Mouse (Mus musculus) midbrain, embryonic 16.5 days (tissue): ENCODE results near the gene Ankrd34a. TPM values are rescaled to one million over a fixed set of nuclear protein-coding genes. Genes with fewer than 3 reads are reported as not detected.
A peak's percentile ranks its signal among the peaks of the same experiment; 100 is the strongest.

ENCODE experiments used
- ATAC-seq: fragments of 200-750 bp; cut with Nextera tagmentation; 2 replicates; pipeline ENCODE4 v1.8.0; 2017; ENCODE audit warnings: moderate TSS enrichment
- H3K27ac ChIP-seq: fragments of 300-500 bp; sonication (generic); 2 replicates; pipeline ENCODE4 v1.5.1; 2014; ENCODE audit warnings: mild to moderate bottlenecking, low read length, mixed read lengths
- H3K27me3 ChIP-seq: fragments of 300-500 bp; sonication (generic); 2 replicates; pipeline ENCODE4 v1.6.1; 2014; ENCODE audit warnings: low read depth, low read length, mixed read lengths; ENCODE audit not compliant: control insufficient read depth, insufficient read depth
- H3K36me3 ChIP-seq: fragments of 300-500 bp; sonication (generic); 2 replicates; pipeline ENCODE4 v1.6.1; 2014; ENCODE audit warnings: mild to moderate bottlenecking, low read length, moderate library complexity, mixed read lengths; ENCODE audit not compliant: control insufficient read depth, insufficient read depth
- H3K4me1 ChIP-seq: fragments of 300-500 bp; sonication (generic); 2 replicates; pipeline ENCODE4 v1.6.1; 2014; ENCODE audit warnings: mild to moderate bottlenecking, low read length, mixed read lengths; ENCODE audit not compliant: control insufficient read depth, insufficient read depth
- H3K4me2 ChIP-seq: fragments of 300-500 bp; sonication (generic); 2 replicates; pipeline ENCODE4 v1.6.1; 2014; ENCODE audit warnings: mild to moderate bottlenecking, low read length, mixed read lengths
- H3K4me3 ChIP-seq: fragments of 300-500 bp; sonication (generic); 2 replicates; pipeline ENCODE4 v1.5.1; 2014; ENCODE audit warnings: low read depth, mild to moderate bottlenecking, low read length, moderate library complexity, mixed read lengths
- H3K9ac ChIP-seq: fragments of 300-500 bp; sonication (generic); 2 replicates; pipeline ENCODE4 v1.6.1; 2014; ENCODE audit warnings: low read depth, low read length, mixed read lengths
- H3K9me3 ChIP-seq: fragments of 300-500 bp; sonication (generic); replicated peaks from 2 replicates; pipeline ENCODE4 v1.6.1; 2014; ENCODE audit warnings: mild to moderate bottlenecking, low read length, mixed read lengths; ENCODE audit not compliant: control insufficient read depth, poor library complexity, severe bottlenecking
- WGBS: fragments of 180-500 bp; shearing (Covaris S2); extraction: QIAGEN DNeasy Blood & Tissue Kit; methylation state at CpG from one replicate; pipeline ENCODE4 v1.1.7; 2014; 5-methylcytosine and 5-hydroxymethylcytosine counted together
- polyA plus RNA-seq: library from polyadenylated mRNA; unstranded; fragments of >200 nt; fragmentation: Nextera tagmentation; extraction: Ambion mirVana; gene quantifications from 2 replicates; pipeline ENCODE4 v1.2.1, GENCODE M21; 2015

Ankrd34a gene
- polyA plus RNA-seq, 1 experiment from 2014 or later: 20.6 TPM

DNA sequence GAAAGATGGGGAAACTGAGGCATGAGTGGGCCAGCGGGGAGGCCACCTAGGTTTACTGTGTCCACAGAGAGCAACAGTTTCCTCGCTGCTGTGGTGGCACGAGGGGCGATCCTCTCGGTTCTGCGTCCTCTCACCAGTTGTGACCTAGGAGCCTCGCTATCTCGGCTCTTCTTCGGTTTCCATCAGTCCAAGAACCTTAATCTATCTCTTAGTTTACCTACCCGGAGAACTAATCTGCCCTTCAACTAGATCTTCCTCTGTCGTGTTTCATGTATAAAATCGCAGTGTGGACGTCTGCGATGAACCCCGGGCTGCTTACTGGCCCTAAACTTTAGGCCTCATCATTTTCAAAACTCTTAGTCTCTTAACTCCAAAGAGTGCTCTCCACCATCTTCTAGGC, 39.5 kb downstream of the Ankrd34a start:
- Histone ChIP-seq H3K27ac (peak overlapping the region; percentile 89), H3K4me1 (peaks cover 22% of the 10 kb centered on the region), H3K9ac (peak overlapping the region; percentile 98), H3K36me3 (peaks cover 18% of the 10 kb centered on the region), H3K27me3 (no peaks in the 10 kb centered on the region), H3K9me3 (no peaks in the 10 kb centered on the region), H3K4me2 (peak overlapping the region; percentile 88), H3K4me3 (peak overlapping the region; percentile 95)
- WGBS: 12% methylated on average over 15 of the region's 15 CpGs
- peak; percentile 18 for ATAC-seq

DNA sequence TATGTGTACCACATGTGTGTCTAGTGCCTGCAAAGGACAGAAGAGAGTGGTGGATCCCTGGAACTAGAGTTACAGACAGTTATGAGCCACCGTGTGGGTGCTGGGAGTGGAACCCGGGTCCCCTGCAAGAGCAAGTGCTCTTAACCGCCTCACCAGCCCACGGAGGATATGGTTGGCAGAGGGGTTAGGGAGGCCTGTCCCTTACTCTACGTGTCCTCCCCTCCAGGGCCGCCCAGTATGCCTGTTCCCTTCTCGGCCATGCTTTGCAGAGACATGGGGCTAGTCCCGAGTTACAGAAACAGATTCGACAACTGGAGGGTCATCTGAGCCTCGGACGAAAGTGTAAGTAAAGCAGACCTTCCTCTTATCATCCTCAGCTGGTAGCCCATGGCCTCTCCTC, 40.0 kb downstream of the Ankrd34a start:
- peak overlapping the region; percentile 95 for H3K4me3 ChIP-seq
- no peaks in the 10 kb centered on the region for H3K27me3 ChIP-seq
- peaks cover 18% of the 10 kb centered on the region for H3K36me3 ChIP-seq
- H3K4me2 ChIP-seq: peak overlapping the region; percentile 88
- peaks cover 19% of the 10 kb centered on the region for H3K4me1 ChIP-seq
- H3K27ac ChIP-seq: no peak overlapping the region
- no peak overlapping the region for H3K9ac ChIP-seq
- no peaks in the 10 kb centered on the region for H3K9me3 ChIP-seq
- 79% methylated on average over 11 of the region's 11 CpGs for WGBS
- ATAC-seq: no peak

DNA sequence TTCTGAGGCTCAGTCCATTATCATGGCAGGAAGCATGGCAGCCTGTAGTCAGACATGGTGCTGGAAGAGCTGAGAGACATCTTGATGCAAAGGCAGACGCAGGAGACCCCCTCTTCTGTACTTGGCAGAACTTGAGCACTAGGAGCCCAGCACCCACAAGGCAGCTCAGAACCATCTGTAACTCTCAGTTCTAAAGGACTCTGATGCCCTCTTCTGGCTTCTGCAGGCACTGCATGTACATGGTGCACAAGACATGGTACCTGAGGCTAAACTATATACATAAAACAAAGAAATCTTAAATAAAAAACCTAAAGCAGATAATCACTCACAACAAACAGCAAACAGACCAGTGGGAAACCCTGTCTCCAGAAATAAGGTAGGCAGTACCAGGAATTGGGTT, 42.8 kb downstream of the Ankrd34a start:
- WGBS: 75% methylated on average over 1 of the region's 1 CpGs
- no peaks in the 10 kb centered on the region for H3K27me3 ChIP-seq
- H3K4me1 ChIP-seq: peaks cover 19% of the 10 kb centered on the region
- ATAC-seq: no peak
- no peak overlapping the region for H3K9ac ChIP-seq
- H3K4me2 ChIP-seq: no peak overlapping the region
- H3K27ac ChIP-seq: no peak overlapping the region
- peaks cover 22% of the 10 kb centered on the region for H3K36me3 ChIP-seq
- no peaks in the 10 kb centered on the region for H3K9me3 ChIP-seq
- H3K4me3 ChIP-seq: no peak overlapping the region

DNA sequence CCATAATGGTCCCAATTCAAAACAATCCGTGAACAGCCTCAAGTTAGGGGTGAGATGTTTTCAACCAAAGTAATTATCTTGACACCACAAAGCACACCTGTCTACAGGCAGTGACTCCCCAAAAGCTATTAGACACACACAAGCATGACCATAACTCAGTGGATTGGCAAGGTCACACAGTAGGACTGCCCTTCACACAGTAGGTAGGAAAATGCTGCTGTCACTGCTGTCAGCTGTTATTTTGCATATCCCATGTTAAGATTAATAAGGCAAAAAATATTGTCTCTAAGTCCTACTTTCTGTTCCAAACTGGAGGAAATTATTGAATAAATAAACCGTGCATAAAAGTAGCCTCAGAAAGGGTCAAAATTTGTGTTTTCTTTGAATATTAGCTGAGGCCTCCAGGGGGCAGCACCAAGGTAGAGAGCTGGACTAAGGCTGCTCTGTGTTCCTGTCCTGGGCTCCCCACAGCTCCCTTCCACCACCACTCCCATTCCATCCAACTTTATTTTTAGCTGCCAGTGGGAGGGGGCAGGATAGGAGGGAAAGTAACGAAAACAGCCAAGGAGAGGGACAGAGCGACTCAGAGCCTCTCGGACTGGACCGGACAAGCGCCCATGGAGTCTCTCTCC, 48.7 kb downstream of the Ankrd34a start, which contains the start of gene Itga10:
Gene Itga10, plus strand, starts transcription at position 567 of the 632 bp plus-strand sequence.
- 70% methylated on average over 7 of the region's 7 CpGs for WGBS
- H3K27ac ChIP-seq: no peak within 1 kb of the TSS
- ATAC-seq: 0 out of 2 replicates have a peak, but pooled peaks have one; percentile 21

DNA sequence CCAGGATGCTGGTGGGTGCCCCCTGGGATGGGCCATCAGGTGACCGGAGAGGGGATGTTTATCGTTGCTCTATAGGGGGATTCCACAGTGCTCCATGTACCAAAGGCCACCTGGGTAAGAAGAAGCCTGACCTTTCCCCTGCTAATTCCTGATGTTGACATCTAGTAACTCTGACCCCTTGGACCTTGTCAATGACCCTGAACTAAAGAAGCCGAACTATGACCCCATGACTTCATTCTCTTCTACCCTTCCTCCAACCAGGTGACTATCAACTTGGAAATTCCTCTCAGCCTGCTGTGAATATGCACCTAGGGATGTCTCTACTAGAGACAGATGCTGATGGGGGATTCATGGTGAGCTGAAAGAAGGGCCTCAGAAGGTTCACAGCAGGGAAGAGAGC, 50.9 kb downstream of the Ankrd34a start:
- Histone ChIP-seq H3K27ac (no peak overlapping the region), H3K9ac (no peak overlapping the region), H3K36me3 (peaks cover 18% of the 10 kb centered on the region), H3K4me1 (no peaks in the 10 kb centered on the region), H3K4me2 (no peak overlapping the region), H3K4me3 (no peak overlapping the region), H3K27me3 (no peaks in the 10 kb centered on the region), H3K9me3 (no peaks in the 10 kb centered on the region)
- ATAC-seq: no peak
- 85% methylated on average over 3 of the region's 3 CpGs for WGBS

More for the DNA sequence above, 48.7 kb downstream of the Ankrd34a start, which contains the start of gene Itga10:
- Histone ChIP-seq H3K27me3 (no peaks in the 10 kb centered on the region), H3K9me3 (no peaks in the 10 kb centered on the region), H3K9ac (no peak within 1 kb of the TSS), H3K4me3 (no peak within 1 kb of the TSS), H3K36me3 (peaks cover 20% of the 10 kb centered on the region), H3K4me2 (no peak within 1 kb of the TSS), H3K4me1 (no peaks in the 10 kb centered on the region)

Other genes with a start within 250 kb of the Ankrd34a start
- gene BC107364, start 144.3 kb upstream of the Ankrd34a start, polyA plus RNA-seq: not detected in 2 replicates
- gene Hfe2, start 71.5 kb upstream of the Ankrd34a start, polyA plus RNA-seq: 1.8 and 2.4 TPM in 2 replicates
- 41.5 and 43.5 TPM in 2 replicates for gene Txnip, start 38.7 kb upstream of the Ankrd34a start, polyA plus RNA-seq
- gene Gm16253, start 19.7 kb upstream of the Ankrd34a start, polyA plus RNA-seq: 1.6 and 1.8 TPM in 2 replicates
- gene Polr3gl, start 2.5 kb upstream of the Ankrd34a start, polyA plus RNA-seq: 36.7 and 38.8 TPM in 2 replicates
- gene Lix1l, start 4.5 kb downstream of the Ankrd34a start, polyA plus RNA-seq: 4.0 and 4.7 TPM in 2 replicates
- 118 and 123 TPM in 2 replicates for gene Rbm8a, start 33.3 kb downstream of the Ankrd34a start, polyA plus RNA-seq
- gene Pex11b, start 38.7 kb downstream of the Ankrd34a start, polyA plus RNA-seq: 60.5 and 67.0 TPM in 2 replicates
- 0.07 and 0.24 TPM in 2 replicates for gene Gm42957, start 38.8 kb downstream of the Ankrd34a start, polyA plus RNA-seq
- gene Itga10, start 48.9 kb downstream of the Ankrd34a start, polyA plus RNA-seq: 1.1 and 1.2 TPM in 2 replicates
- gene Ankrd35, start 73.5 kb downstream of the Ankrd34a start, polyA plus RNA-seq: 2.9 and 3.2 TPM in 2 replicates
- 38.7 and 41.6 TPM in 2 replicates for gene Pias3, start 99.7 kb downstream of the Ankrd34a start, polyA plus RNA-seq
- 16.0 and 17.2 TPM in 2 replicates for gene Nudt17, start 111.9 kb downstream of the Ankrd34a start, polyA plus RNA-seq
- gene Polr3c, start 131.0 kb downstream of the Ankrd34a start, polyA plus RNA-seq: 33.3 and 34.0 TPM in 2 replicates
- gene Rnf115, start 131.0 kb downstream of the Ankrd34a start, polyA plus RNA-seq: 71.4 and 75.8 TPM in 2 replicates
- gene Pdzk1, start 232.6 kb downstream of the Ankrd34a start, polyA plus RNA-seq: 0.60 and 0.68 TPM in 2 replicates
- gene Cd160, start 232.7 kb downstream of the Ankrd34a start, polyA plus RNA-seq: 0.27 and 0.48 TPM in 2 replicates